Mouse (Mus musculus) left cerebral cortex, adult 9 months (tissue): Measurements from ENCODE around the gene Clec2h.
A peak's percentile ranks its signal among the peaks of the same experiment; 100 is the strongest.
"Not testable (repeated sequence)": the region's sequence is repeated elsewhere in the genome, so short reads cannot be mapped to it uniquely, and the experiment has no call there.

Experiments used
- DNase-seq, 2 experiments: peaks; one replicate each; pipeline ENCODE4 v3.0.0; 2022; ENCODE audit warnings: low spot score in 2 of 2

The Clec2h gene

GRCm38 (mm10) chr6:128662206-128662605, at the start of gene Clec2h:
Gene Clec2h, plus strand, starts transcription at chr6:128662385.
- DNase-seq = no peak

- no peak for DNase-seq
Observed at GRCm38 (mm10) chr6:128622733-128623132, 39.5 kb upstream of the Clec2h start.

GRCm38 (mm10) chr6:128623433-128623832, 38.8 kb upstream of the Clec2h start, which contains the start of gene Klrb1a:
Gene Klrb1a, minus strand, starts transcription at chr6:128623533.
- not testable (repeated sequence) for DNase-seq

GRCm38 (mm10) chr6:128624425-128624824, 37.8 kb upstream of the Clec2h start:
- peak in 1 of 2 experiments; percentile 20 for DNase-seq

GRCm38 (mm10) chr6:128625246-128625645, 36.9 kb upstream of the Clec2h start:
- not testable (repeated sequence) for DNase-seq

GRCm38 (mm10) chr6:128629771-128630739, 32.1 kb upstream of the Clec2h start:
- DNase-seq = peak in 1 of 2 experiments; percentile 71

- DNase-seq = not testable (repeated sequence)
Observed at GRCm38 (mm10) chr6:128630912-128631905, 31.0 kb upstream of the Clec2h start.

- no peak for DNase-seq
Observed at GRCm38 (mm10) chr6:128640673-128641072, 21.5 kb upstream of the Clec2h start.

- DNase-seq = no peak
Observed at GRCm38 (mm10) chr6:128641116-128641716, 21.0 kb upstream of the Clec2h start.

- DNase-seq = no peak
Observed at GRCm38 (mm10) chr6:128643999-128644398, 18.2 kb upstream of the Clec2h start.

- DNase-seq = not testable (repeated sequence)
Observed at GRCm38 (mm10) chr6:128644694-128645093, 17.5 kb upstream of the Clec2h start.

- DNase-seq = not testable (repeated sequence)
Observed at GRCm38 (mm10) chr6:128645708-128646107, 16.5 kb upstream of the Clec2h start.

- DNase-seq = no peak
Observed at GRCm38 (mm10) chr6:128649681-128650080, 12.5 kb upstream of the Clec2h start.

GRCm38 (mm10) chr6:128650187-128650586, 12.0 kb upstream of the Clec2h start:
- DNase-seq = no peak

- DNase-seq = not testable (repeated sequence)
Observed at GRCm38 (mm10) chr6:128650827-128651226, 11.4 kb upstream of the Clec2h start.

- DNase-seq = no peak
Observed at GRCm38 (mm10) chr6:128652938-128653337, 9.2 kb upstream of the Clec2h start.

- no peak for DNase-seq
Observed at GRCm38 (mm10) chr6:128661249-128661648, 936 bp upstream of the Clec2h start.

- no peak for DNase-seq
Observed at GRCm38 (mm10) chr6:128669936-128670335, 7.8 kb downstream of the Clec2h start.

GRCm38 (mm10) chr6:128679574-128679973, 17.4 kb downstream of the Clec2h start:
- no peak for DNase-seq

- DNase-seq = no peak
Observed at GRCm38 (mm10) chr6:128701691-128702090, 39.5 kb downstream of the Clec2h start.

GRCm38 (mm10) chr6:128722959-128723358, 60.8 kb downstream of the Clec2h start, which contains the start of gene Klrb1:
Gene Klrb1, minus strand, starts transcription at chr6:128723059.
- DNase-seq = no peak
